Mouse (Mus musculus) midbrain, embryonic 14.5 days (tissue): ENCODE data around the gene Pkmyt1. TPM values are rescaled to one million over a fixed set of nuclear protein-coding genes. Genes with fewer than 3 reads are reported as not detected.

Experiments
- ATAC-seq: fragments of 200-750 bp; cut with Nextera tagmentation; 2 replicates; pipeline ENCODE4 v1.8.0; 2017; ENCODE audit warnings: moderate number of reproducible peaks, moderate library complexity; ENCODE audit not compliant: low FRiP score, low TSS enrichment
- DNase-seq: peaks from one replicate; pipeline ENCODE4 v3.0.0-alpha.2; 2015
- H3K27ac ChIP-seq: fragments of 300-500 bp; sonication (generic); replicated peaks from 2 replicates; pipeline ENCODE4 v1.5.1; 2014; ENCODE audit warnings: mild to moderate bottlenecking, low read depth, low read length, moderate library complexity
- H3K27me3 ChIP-seq: fragments of 300-500 bp; sonication (generic); 2 replicates; pipeline ENCODE4 v1.6.1; 2014; ENCODE audit warnings: low read length, control low read depth, mixed read lengths; ENCODE audit not compliant: control insufficient read depth, insufficient read depth
- H3K36me3 ChIP-seq: fragments of 300-500 bp; sonication (generic); 2 replicates; pipeline ENCODE4 v1.6.1; 2014; ENCODE audit warnings: low read length, control low read depth; ENCODE audit not compliant: control insufficient read depth, insufficient read depth
- H3K4me1 ChIP-seq: fragments of 300-500 bp; sonication (generic); 2 replicates; pipeline ENCODE4 v1.6.1; 2014; ENCODE audit warnings: mild to moderate bottlenecking, antibody characterized with exemption, low read length, control low read depth; ENCODE audit not compliant: control insufficient read depth, insufficient read depth
- H3K4me2 ChIP-seq: fragments of 300-500 bp; sonication (generic); 2 replicates; pipeline ENCODE4 v1.6.1; 2014; ENCODE audit warnings: mild to moderate bottlenecking, low read length, moderate library complexity
- H3K4me3 ChIP-seq: fragments of 300-500 bp; sonication (generic); replicated peaks from 2 replicates; pipeline ENCODE4 v1.5.1; 2014; ENCODE audit warnings: low read depth, low read length
- H3K9ac ChIP-seq: fragments of 300-500 bp; sonication (generic); replicated peaks from 2 replicates; pipeline ENCODE4 v1.6.1; 2014; ENCODE audit warnings: mild to moderate bottlenecking, low read length, moderate library complexity
- H3K9me3 ChIP-seq: fragments of 300-500 bp; sonication (generic); 2 replicates; pipeline ENCODE4 v1.6.1; 2016; ENCODE audit warnings: low read length, control low read depth, mixed read lengths; ENCODE audit not compliant: control insufficient read depth
- WGBS: fragments of 180-500 bp; shearing (Covaris S2); extraction: QIAGEN DNeasy Blood & Tissue Kit; methylation state at CpG from one replicate; pipeline ENCODE4 v1.1.7; 2014; 5-methylcytosine and 5-hydroxymethylcytosine counted together
- polyA plus RNA-seq: library from polyadenylated mRNA; unstranded; fragments of >200 nt; fragmentation: Nextera tagmentation; extraction: Ambion mirVana; gene quantifications from 2 replicates; pipeline ENCODE4 v1.2.1, GENCODE M21; 2014

Gene Pkmyt1
- polyA plus RNA-seq, 1 experiment from 2014 or later = 18.2 TPM

- DNase-seq (no peak), ATAC-seq (no peak)
- no peak overlapping the region for H3K4me2 ChIP-seq
- H3K9ac ChIP-seq = no peak overlapping the region
- H3K9me3 ChIP-seq = no peaks in the 10 kb centered on the region
- peaks cover 15% of the 10 kb centered on the region for H3K4me1 ChIP-seq
- WGBS = 91% methylated on average over 3 of the region's 3 CpGs
- H3K27ac ChIP-seq = no peak overlapping the region
- H3K4me3 ChIP-seq = no peak overlapping the region
- peaks cover 44% of the 10 kb centered on the region for H3K27me3 ChIP-seq
- peaks cover 21% of the 10 kb centered on the region for H3K36me3 ChIP-seq
Measured at GRCm38 (mm10) chr17:23747471-23747870, 21.3 kb downstream of the Pkmyt1 start.

GRCm38 (mm10) chr17:23748026-23748425, 21.9 kb downstream of the Pkmyt1 start:
- peaks cover 38% of the 10 kb centered on the region for H3K27me3 ChIP-seq
- no peak overlapping the region for H3K9ac ChIP-seq
- DNase-seq (no peak), ATAC-seq (no peak)
- no peak overlapping the region for H3K4me2 ChIP-seq
- H3K36me3 ChIP-seq = peaks cover 27% of the 10 kb centered on the region
- peaks cover 15% of the 10 kb centered on the region for H3K4me1 ChIP-seq
- H3K4me3 ChIP-seq = no peak overlapping the region
- WGBS = 49% methylated on average over 6 of the region's 6 CpGs
- no peaks in the 10 kb centered on the region for H3K9me3 ChIP-seq
- H3K27ac ChIP-seq = no peak overlapping the region

- Histone ChIP-seq H3K9me3 (no peaks in the 10 kb centered on the region), H3K4me3 (no peak overlapping the region), H3K36me3 (peaks cover 35% of the 10 kb centered on the region), H3K9ac (no peak overlapping the region), H3K27ac (no peak overlapping the region), H3K4me2 (no peak overlapping the region), H3K4me1 (peaks cover 15% of the 10 kb centered on the region), H3K27me3 (peaks cover 30% of the 10 kb centered on the region)
- peak; percentile 88 for DNase-seq
- ATAC-seq = no peak
- WGBS = 41% methylated on average over 10 of the region's 10 CpGs
Measured at GRCm38 (mm10) chr17:23748631-23749391, 22.7 kb downstream of the Pkmyt1 start.

GRCm38 (mm10) chr17:23749400-23750191, 23.5 kb downstream of the Pkmyt1 start:
- WGBS = 81% methylated on average over 11 of the region's 11 CpGs
- H3K4me1 ChIP-seq = peaks cover 14% of the 10 kb centered on the region
- peaks cover 24% of the 10 kb centered on the region for H3K27me3 ChIP-seq
- no peak overlapping the region for H3K9ac ChIP-seq
- ATAC-seq (no peak), DNase-seq (no peak)
- no peaks in the 10 kb centered on the region for H3K9me3 ChIP-seq
- no peak overlapping the region for H3K4me3 ChIP-seq
- H3K4me2 ChIP-seq = no peak overlapping the region
- H3K36me3 ChIP-seq = peaks cover 42% of the 10 kb centered on the region
- no peak overlapping the region for H3K27ac ChIP-seq

GRCm38 (mm10) chr17:23755689-23756088, 29.6 kb downstream of the Pkmyt1 start:
- ATAC-seq = no peak
- Histone ChIP-seq H3K36me3 (peaks cover 97% of the 10 kb centered on the region), H3K27me3 (no peaks in the 10 kb centered on the region), H3K27ac (no peak overlapping the region), H3K9me3 (no peaks in the 10 kb centered on the region), H3K4me3 (no peak overlapping the region), H3K4me2 (no peak overlapping the region), H3K9ac (no peak overlapping the region), H3K4me1 (no peaks in the 10 kb centered on the region)
- WGBS = 95% methylated on average over 13 of the region's 13 CpGs
- DNase-seq = no peak

GRCm38 (mm10) chr17:23757581-23757980, 31.4 kb downstream of the Pkmyt1 start:
- 95% methylated on average over 9 of the region's 9 CpGs for WGBS
- Histone ChIP-seq H3K4me1 (no peaks in the 10 kb centered on the region), H3K4me3 (no peak overlapping the region), H3K27ac (no peak overlapping the region), H3K9me3 (no peaks in the 10 kb centered on the region), H3K27me3 (no peaks in the 10 kb centered on the region), H3K36me3 (peaks cover 97% of the 10 kb centered on the region), H3K4me2 (no peak overlapping the region), H3K9ac (no peak overlapping the region)
- no peak for ATAC-seq
- no peak for DNase-seq

GRCm38 (mm10) chr17:23758801-23759200, 32.7 kb downstream of the Pkmyt1 start:
- Histone ChIP-seq H3K27ac (no peak overlapping the region), H3K36me3 (peaks cover 94% of the 10 kb centered on the region), H3K4me3 (no peak overlapping the region), H3K4me2 (no peak overlapping the region), H3K27me3 (no peaks in the 10 kb centered on the region), H3K9ac (no peak overlapping the region), H3K9me3 (no peaks in the 10 kb centered on the region), H3K4me1 (no peaks in the 10 kb centered on the region)
- 60% methylated on average over 8 of the region's 8 CpGs for WGBS
- ATAC-seq (no peak), DNase-seq (no peak)

GRCm38 (mm10) chr17:23760231-23760630, 34.1 kb downstream of the Pkmyt1 start:
- H3K4me1 ChIP-seq = no peaks in the 10 kb centered on the region
- H3K36me3 ChIP-seq = peaks cover 87% of the 10 kb centered on the region
- no peak for DNase-seq
- H3K9ac ChIP-seq = no peak overlapping the region
- no peaks in the 10 kb centered on the region for H3K27me3 ChIP-seq
- 93% methylated on average over 9 of the region's 9 CpGs for WGBS
- no peak overlapping the region for H3K4me2 ChIP-seq
- no peak overlapping the region for H3K4me3 ChIP-seq
- H3K9me3 ChIP-seq = no peaks in the 10 kb centered on the region
- no peak overlapping the region for H3K27ac ChIP-seq
- ATAC-seq = no peak
